Mouse (Mus musculus) brain, embryonic 14.5 days (tissue): Measurements from ENCODE around the gene Npcd. TPM values are rescaled to one million over a fixed set of nuclear protein-coding genes. Genes with fewer than 3 reads are reported as not detected.
A peak's percentile ranks its signal among the peaks of the same experiment; 100 is the strongest.

Experiments used
- DNase-seq: peaks from one replicate; pipeline ENCODE4 v3.0.0-alpha.2; 2011; ENCODE audit warnings: low read depth
- CTCF ChIP-seq: fragments of 200-500 bp; IDR thresholded peaks from 2 replicates; pipeline ENCODE4 v1.5.1; 2012; ENCODE audit warnings: inconsistent platforms, mild to moderate bottlenecking, moderate library complexity, borderline replicate concordance; ENCODE audit not compliant: insufficient read depth, insufficient read length; ENCODE audit errors: extremely low read depth
- POLR2A ChIP-seq: fragments of 200-500 bp; IDR thresholded peaks from 2 replicates; pipeline ENCODE4 v1.6.1; 2012; ENCODE audit warnings: mild to moderate bottlenecking, inconsistent platforms, borderline replicate concordance; ENCODE audit not compliant: poor library complexity, insufficient read depth, insufficient read length, severe bottlenecking; ENCODE audit errors: extremely low read depth
- polyA plus RNA-seq: library from polyadenylated mRNA; depleted of rRNA; stranded (reverse); fragments of >200 nt; gene quantifications from 2 replicates; pipeline ENCODE4 v1.2.3, GENCODE M21; 2012; rRNA removed

Gene Npcd
- 0.53 and 1.8 TPM in 2 replicates for polyA plus RNA-seq

DNA sequence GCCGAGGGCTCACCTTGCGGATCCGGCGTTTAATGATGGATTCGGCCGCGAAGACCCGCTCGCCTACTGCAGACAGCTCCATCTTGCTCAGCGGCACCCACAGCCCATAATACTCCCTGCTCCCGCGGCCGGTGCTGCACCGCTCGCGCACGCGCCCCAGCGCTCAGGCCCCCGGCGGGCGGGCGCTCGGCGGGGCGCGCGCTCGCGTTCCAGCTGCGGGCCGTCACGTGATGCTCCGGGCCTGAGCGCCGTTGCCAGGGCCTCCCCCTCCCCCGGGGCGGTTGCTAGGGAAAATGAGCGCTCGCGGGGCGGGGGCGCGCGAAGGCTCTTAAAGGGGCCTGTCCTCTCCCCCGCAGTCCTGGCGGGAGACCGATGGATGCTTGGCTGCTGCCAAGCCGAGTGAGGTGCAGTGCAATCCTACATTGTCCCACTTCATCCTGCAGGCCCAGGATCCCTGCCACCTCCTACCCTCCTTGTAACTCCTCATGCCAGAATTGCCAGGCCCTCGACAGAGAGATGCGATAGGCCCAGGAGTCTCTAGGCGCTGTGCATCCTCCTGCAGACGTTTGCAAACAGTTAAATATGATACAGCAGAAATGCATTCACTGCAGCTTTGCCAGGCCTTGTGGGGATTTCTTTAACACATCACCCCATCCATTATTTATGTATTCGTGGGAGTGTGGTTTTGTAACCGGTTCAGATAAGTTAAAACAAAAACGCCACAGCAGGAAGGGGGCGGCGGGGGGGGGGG lies at the start of gene Npcd, which contains the start of gene Cbx6:
Gene Npcd, minus strand, starts transcription at position 108 of the 751 bp plus-strand sequence.
Gene Cbx6, minus strand, starts transcription at position 559 of the 751 bp plus-strand sequence.
- DNase-seq: peak; percentile 99
- TF ChIP-seq POLR2A: peak; percentile 84; the same call in 1 of the 2 replicates
- TF ChIP-seq CTCF: no peak

DNA sequence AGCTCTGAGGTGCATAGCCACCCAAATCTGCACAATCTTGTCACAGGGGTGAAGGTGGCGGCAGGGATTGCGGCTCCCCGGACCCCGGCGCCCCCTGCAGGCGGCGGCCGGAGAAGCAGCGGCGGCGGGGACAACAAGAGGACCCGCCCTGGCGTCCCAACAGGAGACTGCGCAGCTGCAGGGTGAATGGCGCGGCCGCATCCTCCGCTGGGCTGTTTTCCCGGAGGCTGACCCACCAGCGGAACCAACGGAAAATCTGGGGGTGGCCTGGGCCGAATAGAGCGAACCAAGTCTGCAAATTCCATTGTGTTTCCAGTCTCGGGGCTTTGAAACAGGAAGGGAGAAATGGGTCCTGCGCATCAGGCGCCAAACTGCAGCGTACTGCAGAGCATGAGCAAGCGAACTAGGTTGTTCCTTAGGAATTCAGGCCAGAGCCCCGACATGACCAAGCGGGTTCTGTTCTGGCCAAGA lies 49.4 kb upstream of the Npcd start:
- DNase-seq: peak; percentile 96
- peak; percentile 88 for TF ChIP-seq CTCF
- TF ChIP-seq POLR2A: peak; percentile 55; the same call in 1 of the 2 replicates

DNA sequence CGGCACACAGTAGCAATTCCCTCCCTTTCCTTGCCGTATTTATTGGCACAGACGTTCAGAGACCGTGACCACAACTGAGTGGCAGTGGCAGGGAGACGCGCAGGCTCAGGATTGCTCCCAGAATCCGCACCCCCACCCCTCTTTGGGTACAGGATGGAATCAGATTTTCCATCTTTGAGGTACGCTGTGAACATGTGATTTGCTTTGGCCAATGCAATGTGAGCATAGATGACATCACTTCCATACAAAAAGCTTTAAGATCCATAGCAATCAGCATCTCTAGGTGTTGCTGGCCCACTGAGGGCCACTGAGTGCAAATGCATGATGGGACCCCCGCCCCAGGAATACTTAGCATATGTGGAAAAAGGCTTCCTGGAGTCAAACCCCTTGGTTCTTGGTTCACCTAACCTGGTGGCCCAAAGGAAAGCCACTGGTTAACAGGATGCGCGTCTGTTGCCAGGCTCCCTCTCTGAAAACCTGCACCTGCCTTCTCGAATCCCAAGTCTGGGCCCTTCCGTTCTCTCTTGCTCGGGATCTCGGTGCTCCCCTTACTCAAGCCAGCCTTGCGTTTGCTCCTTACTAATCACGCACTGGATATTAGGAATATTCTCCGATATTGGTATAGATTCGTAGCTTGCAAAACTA lies 48.7 kb upstream of the Npcd start:
- peak; percentile 90 for DNase-seq
- TF ChIP-seq CTCF (no peak), POLR2A (no peak)

DNA sequence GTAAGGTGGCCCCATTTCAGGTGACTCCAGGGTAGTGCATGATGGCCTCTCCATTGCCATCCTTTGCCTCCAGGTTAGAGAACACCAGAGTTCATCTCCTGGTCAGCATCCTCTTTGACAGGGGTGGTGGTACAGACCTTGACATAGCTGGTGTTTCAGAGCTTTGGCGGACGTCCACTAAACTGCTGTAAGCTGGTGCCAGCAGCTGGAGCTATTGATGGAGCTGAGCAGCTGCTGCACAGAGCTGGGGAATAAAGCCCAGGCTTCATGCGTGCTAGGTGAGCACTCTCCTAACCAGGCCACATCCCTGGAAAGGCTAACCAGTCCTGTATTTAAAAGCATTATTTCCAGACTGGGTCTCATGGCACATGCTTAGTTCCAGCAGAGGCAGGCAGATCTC lies 46.4 kb upstream of the Npcd start:
- no peak for DNase-seq
- no peak for TF ChIP-seq CTCF
- TF ChIP-seq POLR2A: no peak

DNA sequence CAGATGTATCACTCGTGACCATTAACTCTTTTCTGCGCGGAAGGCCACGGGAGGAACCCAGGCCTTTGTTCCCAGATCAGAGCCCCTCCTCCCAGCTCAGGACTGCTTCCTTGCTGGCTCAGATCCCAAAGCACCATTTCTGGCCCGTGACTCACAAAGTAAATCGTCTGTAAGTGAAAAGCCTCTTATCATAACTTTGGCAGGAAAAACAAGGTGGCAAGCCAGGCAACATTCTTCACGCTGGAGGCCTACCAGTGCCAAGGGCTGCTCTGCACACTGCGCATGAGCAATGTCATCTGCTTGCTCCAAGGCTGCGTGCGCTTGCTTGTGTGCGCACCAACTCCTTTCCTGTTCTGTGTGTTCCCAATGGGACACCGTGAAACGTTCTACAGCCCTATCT lies 45.3 kb upstream of the Npcd start:
- DNase-seq: peak; percentile 94
- no peak for TF ChIP-seq CTCF

DNA sequence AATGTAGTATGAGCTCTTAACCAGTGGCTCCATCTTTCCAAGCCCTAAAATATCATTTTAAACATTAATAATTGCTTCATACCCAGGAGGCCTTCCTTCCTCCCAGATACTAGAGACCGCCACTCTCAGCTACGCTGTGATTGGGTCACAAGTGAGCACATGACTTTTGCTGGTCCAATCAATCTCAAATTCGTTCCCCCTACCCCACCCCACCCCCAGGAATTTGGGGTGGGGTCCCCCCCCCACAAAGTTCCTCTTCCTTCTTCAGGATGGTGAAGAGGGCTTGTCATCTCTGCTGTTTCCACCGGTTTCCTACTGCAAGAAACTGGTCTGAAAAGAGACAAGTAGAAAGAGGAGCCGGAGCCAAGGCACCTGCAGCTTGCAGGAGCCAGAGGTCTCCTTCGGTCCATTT lies 44.7 kb upstream of the Npcd start:
- TF ChIP-seq CTCF: no peak
- no peak for TF ChIP-seq POLR2A

DNA sequence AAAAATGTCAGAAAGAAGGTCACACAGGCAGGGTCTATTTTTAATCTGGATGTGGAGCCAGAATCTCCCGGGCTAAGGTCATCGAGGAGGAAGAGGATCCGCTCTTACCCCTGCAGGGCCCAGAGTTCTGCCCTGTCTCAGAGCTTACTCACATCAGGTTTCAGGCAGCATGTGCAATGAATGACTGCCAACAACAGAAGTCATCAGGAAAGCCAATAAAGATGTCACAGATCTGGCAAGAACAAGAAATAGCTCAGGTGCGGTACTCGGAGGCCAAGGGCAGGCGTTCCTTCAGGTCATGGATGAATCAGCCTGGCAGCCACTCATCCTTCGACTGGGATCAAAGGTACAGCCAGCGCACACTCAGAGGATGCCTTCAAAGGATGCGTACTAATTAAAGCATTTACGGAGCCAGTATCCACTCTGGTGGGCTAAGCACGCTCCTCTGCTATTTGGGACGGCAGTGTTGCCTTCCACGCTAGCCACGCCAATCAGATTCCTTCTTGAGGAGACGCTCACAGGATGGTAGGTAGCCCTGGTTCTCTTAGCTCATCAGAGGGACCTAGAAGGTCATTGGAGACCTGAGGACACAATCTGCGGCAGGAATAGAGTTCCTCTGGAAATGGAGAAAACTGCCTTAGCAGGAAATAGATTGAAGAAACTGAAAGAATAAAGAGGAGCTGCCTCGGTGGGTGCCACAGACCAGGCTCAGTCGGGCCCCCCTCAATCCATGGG lies 41.4 kb upstream of the Npcd start:
- DNase-seq: peak; percentile 13

More for the DNA sequence above, 44.7 kb upstream of the Npcd start:
- DNase-seq: peak; percentile 8

DNA sequence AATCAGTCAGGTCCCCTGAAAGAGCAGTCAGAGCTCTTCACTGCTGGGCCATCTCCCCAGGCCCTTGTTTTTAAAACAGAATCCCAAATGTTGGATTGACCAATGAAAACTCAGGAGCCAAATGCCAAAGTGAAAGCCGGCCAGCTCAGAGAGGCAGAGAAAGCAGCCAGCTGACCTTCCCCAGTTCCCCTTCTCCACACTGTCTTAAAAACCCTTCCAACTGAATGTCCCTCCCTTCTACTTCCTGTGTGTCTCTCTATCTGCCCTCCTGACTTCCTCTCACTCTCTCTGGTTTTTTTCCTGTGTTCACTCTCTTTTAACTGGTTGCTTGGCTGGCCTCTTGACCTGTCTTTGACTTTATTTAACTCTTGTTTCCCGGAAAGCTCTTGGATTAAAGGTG lies 40.0 kb upstream of the Npcd start:
- DNase-seq: no peak
- TF ChIP-seq POLR2A (no peak), CTCF (no peak)

More for the DNA sequence above, 41.4 kb upstream of the Npcd start:
- TF ChIP-seq POLR2A (no peak), CTCF (no peak)

DNA sequence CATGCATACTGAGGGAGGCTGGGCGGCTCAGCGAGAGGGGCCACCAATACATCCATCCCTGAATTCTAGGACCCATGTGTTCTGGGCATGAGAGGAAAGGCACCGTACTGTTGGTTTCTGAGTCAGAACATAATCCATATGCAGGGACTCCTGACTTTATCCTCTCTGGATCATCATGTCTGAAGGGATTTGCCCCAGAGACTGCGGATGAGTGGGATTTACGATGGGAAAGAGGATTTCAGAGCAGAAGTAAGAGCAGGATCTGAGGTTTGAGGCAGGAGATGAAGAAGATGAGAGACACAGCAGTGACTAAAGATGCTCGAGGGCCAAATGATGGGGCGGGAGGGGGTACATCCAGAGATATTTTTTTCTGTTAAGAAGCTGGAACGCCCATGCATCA lies 39.5 kb upstream of the Npcd start:
- no peak for TF ChIP-seq POLR2A
- TF ChIP-seq CTCF: no peak
- no peak for DNase-seq

DNA sequence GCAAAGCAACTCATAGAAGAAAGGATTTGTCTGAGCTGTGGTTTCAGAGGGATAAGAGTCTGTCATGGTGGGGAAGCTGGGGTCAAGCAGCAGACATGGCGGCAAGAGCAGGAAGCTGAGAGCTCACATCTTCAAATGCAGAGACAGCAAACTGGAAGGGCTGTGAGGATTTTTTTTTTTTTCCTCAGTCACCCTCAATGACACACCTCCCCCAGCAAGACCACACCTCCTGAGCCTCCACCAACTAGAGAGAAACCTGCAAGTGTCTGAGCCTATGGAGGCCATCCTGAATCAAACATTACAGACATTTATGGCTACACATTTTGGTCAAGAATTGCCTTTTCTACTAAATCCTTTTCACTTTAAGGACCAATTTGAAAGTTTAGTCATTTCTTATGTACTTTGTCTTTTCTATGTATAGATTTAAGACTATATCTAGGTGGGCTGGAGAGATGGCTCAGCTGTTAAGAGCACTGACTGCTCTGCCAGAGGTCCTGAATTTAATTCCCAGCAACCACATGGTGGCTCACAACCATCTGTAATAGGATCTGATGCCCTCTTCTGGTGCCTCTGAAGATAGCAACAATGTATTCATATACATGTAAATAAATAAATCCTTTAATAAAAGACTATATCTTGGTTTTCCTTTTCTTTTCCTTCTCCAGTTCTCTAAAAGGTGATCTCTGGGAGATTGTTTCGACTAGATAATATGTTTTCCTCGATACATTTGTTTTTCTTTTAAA lies 33.4 kb upstream of the Npcd start:
- no peak for TF ChIP-seq POLR2A
- no peak for TF ChIP-seq CTCF
- no peak for DNase-seq

DNA sequence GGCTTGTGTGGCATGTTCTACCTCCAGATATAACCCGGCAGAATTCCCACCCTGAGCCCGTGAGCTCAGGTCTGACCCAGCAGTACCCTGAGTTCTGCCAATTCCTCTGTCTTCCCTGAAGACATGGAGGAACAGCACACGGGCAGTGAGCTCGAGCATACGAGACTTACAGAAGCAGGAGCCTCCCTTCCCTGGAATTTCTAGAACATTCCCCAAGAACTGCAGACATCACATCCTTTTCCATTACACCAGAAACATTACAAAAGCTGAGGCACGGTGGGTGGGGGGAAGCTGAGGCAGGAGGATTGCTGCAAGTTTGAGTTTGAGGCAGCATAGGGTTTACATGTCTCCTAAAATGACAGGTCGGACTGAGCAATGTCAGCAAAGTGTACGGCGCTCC lies 25.8 kb upstream of the Npcd start:
- TF ChIP-seq CTCF: no peak
- no peak for TF ChIP-seq POLR2A
- DNase-seq: no peak

DNA sequence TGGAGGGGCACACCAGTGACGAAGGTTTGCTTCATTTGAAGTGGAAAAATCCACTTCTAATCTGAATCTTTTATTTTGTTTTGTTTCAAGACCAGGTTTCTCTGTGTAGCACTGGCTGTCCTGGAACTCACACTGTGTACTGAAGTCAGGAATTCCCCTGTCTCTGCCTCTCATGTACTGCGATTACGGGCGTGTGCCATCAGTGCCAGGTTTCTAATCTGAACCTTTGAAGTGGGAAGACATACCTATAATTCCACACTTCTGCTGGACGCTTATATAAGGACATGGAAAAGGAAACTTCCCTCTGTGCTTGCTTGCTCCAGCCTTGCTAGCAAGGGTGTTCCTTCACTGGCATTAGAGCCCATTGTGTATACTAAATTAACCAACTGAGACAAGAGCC lies 24.9 kb upstream of the Npcd start:
- no peak for TF ChIP-seq CTCF
- TF ChIP-seq POLR2A: no peak
- no peak for DNase-seq
